Mouse (Mus musculus) small intestine, adult 2 months (tissue): ENCODE measurements around the gene Ctsa.

ENCODE experiments used
- CTCF ChIP-seq: fragments of 200-500 bp; IDR thresholded peaks from 2 replicates; pipeline ENCODE4 v1.5.1; 2012; ENCODE audit warnings: low read depth, mild to moderate bottlenecking, control low read depth, inconsistent platforms, low read length, moderate library complexity, mixed read lengths; ENCODE audit not compliant: insufficient replicate concordance, insufficient read length; ENCODE audit errors: extremely low read depth
- POLR2A ChIP-seq: fragments of 200-500 bp; IDR thresholded peaks from 2 replicates; pipeline ENCODE4 v1.6.1; 2012; ENCODE audit warnings: low read depth, mild to moderate bottlenecking, control low read depth, inconsistent platforms, low read length, moderate library complexity

DNA sequence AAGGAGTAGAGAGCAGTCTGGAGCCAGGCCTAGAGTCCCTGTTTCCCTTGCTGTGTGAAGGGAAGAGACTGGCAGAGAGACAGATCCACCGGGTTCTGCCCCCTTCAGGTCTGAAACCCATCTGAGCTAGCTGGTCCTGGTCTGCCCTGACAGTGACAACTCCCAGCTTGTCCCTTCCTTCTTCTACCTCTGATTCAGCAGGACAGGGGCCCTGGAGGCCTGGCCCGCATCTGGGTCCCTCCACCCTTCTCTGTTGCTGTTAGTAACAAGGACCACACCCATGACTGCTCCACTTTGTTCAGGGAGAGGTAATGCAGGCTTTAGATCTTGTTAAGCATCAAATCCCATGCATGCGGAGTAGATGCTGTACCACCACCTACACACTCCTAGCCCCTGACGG, 44.3 kb upstream of the Ctsa start:
- TF ChIP-seq CTCF (no peak), POLR2A (no peak)
